Mouse (Mus musculus) bone marrow macrophage, adult 2 months (primary cell): Measurements from ENCODE around the gene Nbl1.

ENCODE experiments used
- CTCF ChIP-seq: IDR thresholded peaks from 2 replicates; pipeline ENCODE4 v1.5.1; 2012; ENCODE audit warnings: low read depth, mild to moderate bottlenecking, low read length, moderate library complexity
- POLR2A ChIP-seq: IDR thresholded peaks from 2 replicates; pipeline ENCODE4 v1.6.1; 2012; ENCODE audit warnings: mild to moderate bottlenecking, low read depth, low read length, borderline replicate concordance

GRCm38 (mm10) chr4:139032521-139032920, 60.3 kb downstream of the Nbl1 start:
- TF ChIP-seq CTCF: no peak
- no peak for TF ChIP-seq POLR2A
